Mouse (Mus musculus) lung, postnatal 4 days (tissue): ENCODE data around the gene Abi3.
A peak's percentile ranks its signal among the peaks of the same experiment; 100 is the strongest.

Source experiments
- DNase-seq, 2 experiments: peaks; one replicate each; pipeline ENCODE4 v3.0.0; 2021

Abi3 gene

GRCm38 (mm10) chr11:95825625-95826024 is 16.7 kb downstream of the Abi3 start:
- DNase-seq: no peak

DNA sequence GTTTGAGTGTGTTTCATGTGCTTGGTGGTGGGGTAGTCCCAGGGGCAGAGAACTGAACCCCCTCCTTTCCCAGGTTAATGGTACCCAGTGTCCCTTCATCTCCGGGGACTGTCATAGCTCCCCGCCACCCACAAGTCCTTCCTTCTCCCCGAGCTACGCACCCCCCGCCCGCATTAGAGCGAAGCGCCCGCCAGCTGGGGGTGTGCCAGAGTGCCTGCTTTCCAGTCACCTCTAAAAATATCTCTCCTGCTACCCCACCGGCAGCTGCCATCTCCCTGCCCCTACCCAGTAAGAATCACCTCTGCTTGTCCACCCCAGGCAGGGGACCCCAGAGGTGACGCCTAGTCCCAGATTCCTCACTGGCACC is 17.4 kb downstream of the Abi3 start:
- DNase-seq: peak; percentile 67 to 70

DNA sequence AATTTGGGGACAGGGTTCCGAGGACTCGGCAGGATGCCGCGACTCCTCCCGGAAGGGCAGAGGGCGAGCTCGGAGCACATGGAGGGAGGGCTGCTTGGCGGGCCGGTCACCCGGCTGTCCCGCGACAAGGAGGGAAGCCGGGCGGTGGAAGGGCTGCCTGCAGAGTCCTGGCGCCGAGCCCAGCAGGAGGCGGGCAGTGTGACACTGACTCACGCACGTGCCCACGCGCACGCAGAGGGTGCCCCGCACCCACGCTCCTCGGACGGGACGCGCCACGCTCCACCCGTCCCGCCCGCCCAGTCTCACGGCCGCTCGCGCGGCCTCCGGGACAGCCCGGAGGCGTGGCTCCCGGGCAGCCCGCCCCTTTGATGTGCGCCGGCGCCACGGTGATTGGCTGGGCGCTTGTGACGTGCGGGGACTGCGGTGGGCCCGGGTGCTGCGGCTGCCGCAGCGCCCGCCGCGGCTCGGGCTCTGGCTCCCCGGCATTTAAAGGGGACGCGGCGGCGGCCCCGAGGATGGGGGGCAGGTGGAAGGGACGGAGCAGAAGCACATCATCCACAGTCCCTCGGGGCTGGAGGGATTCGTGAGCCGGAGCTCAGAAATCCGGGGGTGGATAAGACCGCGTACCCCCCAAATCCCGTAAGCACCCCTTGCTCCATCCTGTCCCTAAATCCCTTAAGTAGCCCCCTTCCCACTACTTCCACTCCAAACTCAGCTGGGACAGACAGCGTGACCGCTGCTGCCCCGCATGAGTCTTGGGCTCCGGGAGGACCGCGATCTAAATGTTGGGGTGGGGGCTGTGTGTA is 18.0 kb downstream of the Abi3 start, which contains the start of gene Phospho1:
Gene Phospho1, plus strand, starts transcription at position 429 of the 806 bp plus-strand sequence.
- peak; percentile 95 to 96 for DNase-seq

DNA sequence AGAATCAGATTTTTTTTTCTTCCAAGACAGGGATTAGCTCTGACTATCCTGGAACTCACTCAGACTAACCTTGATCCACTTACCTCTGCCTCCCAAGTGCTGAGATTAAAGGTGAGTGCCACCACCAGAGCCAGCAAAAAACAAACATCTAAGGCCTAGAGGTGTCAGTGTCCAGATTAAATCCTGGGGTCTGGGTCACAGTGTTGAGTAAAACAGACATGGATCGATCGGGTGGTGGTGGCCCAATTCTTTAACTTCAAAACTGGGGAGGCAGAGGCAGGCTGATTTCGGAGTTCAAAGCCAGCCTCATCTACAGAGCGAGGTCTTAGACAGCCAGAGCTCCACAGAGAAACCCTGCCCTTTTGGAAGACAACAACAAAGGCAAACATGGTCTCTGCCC is 19.8 kb downstream of the Abi3 start:
- DNase-seq: no peak

DNA sequence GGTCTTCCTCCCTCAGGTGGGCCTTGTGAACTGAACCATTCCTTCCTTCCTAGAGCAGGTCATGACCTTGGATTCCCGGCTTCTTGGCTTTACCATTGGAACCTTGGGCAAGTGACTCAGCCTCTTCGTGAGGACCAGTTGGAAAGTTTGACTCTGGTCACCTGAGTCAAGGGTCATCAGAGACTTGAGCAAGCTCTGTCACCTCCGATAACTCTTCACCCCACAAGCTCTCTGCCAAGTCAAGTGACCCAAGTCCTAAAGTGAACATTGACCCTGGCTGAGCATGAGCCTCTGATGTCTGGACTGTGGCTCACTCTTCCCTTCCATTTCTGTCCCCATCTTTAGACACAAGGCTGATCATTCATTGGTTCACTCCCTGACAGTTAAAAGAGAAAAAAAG is 20.8 kb downstream of the Abi3 start:
- DNase-seq: no peak

DNA sequence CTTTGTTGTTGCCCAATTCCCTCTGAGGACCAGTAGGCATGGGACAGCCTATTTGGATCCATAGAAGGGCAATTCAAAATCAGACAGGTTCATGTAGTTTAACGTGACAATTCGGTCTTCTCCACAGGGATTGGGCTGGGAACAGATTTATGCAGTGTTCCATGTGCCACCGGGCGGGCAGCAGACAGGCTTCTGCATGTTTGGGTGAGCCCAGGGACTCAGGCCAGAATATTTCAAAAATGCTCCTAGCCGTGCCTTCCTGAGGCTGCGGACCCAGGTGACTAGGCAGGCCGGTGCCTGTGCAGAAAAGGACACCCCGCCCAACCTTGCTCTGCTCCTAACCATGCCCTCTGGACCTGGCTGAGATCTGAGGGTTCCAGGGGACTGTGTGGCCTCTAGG is 23.1 kb downstream of the Abi3 start:
- peak in 1 of 2 experiments; percentile 29 for DNase-seq

- no peak for DNase-seq
Measured at GRCm38 (mm10) chr11:95815412-95815811, 26.9 kb downstream of the Abi3 start.

- DNase-seq: no peak
Measured at GRCm38 (mm10) chr11:95814857-95815256, 27.4 kb downstream of the Abi3 start.

DNA sequence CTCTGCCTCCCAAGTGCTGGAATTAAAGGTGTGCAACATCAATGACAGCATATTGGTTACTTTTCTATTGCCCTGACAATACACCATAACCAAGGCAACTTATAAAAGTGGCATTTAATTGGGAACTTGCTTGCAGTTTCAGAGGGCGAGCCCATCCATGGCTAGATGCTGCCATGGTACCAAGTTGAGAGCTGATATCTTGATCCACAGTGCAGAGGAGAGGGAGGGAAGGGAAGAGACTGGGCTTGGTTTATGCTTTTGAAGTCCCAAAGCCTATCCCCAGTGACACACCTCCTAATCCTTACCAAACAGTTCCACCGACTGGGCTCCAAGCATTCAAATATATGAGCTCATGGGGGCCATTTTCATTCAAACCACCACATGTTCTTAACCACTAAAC is 28.2 kb downstream of the Abi3 start:
- no peak for DNase-seq

GRCm38 (mm10) chr11:95812224-95812623 is 30.1 kb downstream of the Abi3 start:
- no peak for DNase-seq

GRCm38 (mm10) chr11:95811741-95812140 is 30.5 kb downstream of the Abi3 start:
- no peak for DNase-seq

GRCm38 (mm10) chr11:95810828-95811227 is 31.4 kb downstream of the Abi3 start:
- no peak for DNase-seq

- no peak for DNase-seq
Measured at GRCm38 (mm10) chr11:95809603-95810002, 32.7 kb downstream of the Abi3 start.

DNA sequence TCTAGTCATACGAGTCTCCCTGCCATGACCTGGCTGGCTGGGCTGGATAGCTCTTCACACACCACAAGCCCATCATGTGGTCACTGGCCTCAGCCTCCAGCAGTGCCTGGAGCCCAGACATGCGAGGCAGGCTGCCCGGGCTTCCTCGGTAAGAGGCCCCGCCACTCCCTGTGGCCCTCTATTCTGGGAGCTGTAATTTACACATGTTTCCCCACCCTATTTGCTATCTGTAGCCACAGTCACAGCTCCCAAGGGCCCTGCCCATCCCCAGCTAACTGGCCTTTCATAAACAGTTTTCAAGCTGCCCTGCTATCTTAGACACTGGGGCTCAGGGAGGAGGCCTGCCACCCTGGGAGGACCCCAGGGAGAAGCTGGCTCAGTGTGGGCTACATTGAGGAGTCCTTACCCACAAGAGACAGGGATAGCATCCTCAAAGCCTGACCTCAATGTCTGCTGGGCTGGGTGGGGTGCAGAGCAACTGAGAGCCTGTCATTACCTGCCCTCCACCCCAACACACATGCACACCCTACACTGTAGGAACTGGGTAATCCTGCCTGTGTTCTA is 33.7 kb downstream of the Abi3 start:
- no peak for DNase-seq

DNA sequence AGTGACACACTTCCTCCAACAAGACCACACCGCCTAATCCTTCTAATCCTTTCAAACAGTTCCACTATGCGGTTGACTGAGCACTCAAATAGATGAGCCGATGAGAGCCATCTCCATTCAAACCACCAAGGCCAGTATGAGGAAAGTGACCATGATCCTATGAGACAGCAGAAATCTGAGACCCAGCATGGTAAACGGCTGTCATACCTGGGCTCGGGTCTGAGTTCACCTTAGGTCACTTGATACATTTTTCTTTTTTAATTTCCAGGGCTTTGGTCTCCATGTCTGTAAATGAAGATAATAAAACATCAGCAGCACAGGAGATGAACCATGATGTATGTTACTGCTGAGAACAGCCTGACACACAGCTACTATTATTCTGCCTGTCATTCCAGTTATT is 34.4 kb downstream of the Abi3 start:
- DNase-seq: no peak

DNA sequence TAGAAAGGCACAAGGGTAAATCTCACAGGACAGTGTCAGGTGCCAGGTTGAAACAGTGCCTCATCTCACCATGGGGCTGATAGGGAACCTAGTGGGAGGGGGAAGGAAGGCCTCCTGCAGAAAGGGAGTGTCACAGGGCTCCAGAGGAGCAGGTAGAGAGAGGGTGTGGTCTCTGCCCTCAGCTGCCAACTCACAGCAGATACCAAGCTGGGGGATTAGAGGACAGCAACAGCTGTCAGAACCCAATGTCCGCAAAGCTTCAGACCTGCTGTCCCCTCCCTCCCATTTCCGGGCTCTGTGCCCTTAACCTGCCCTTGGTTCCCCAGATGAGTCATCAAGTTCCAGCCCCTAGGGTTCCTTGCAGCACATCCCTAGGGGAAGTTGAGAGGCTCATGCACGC is 36.7 kb downstream of the Abi3 start:
- DNase-seq: peak in 1 of 2 experiments; percentile 36

DNA sequence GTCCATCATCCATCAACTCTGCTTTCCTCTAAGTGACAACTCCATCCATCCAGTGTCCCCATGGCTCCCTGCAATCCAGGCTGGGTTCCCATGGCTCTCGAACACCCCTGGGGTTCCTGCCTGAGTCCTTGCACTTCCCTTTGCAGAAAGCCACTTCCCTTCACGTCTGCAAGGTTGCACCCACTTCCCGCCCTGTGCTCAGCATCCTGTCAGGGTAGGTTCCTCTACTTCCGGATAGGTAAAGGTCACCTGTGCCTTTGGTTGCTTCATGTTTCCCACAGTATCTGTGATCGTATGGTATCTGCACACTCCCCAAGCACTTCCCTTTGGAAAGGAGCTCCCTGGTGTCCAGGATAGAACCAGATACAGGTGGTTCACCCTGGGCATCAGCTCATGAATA is 37.3 kb downstream of the Abi3 start:
- DNase-seq: no peak

GRCm38 (mm10) chr11:95795582-95795981 is 46.7 kb downstream of the Abi3 start:
- no peak for DNase-seq

GRCm38 (mm10) chr11:95794201-95794600 is 48.1 kb downstream of the Abi3 start:
- DNase-seq: no peak

GRCm38 (mm10) chr11:95792950-95793509 is 49.2 kb downstream of the Abi3 start:
- no peak for DNase-seq

DNA sequence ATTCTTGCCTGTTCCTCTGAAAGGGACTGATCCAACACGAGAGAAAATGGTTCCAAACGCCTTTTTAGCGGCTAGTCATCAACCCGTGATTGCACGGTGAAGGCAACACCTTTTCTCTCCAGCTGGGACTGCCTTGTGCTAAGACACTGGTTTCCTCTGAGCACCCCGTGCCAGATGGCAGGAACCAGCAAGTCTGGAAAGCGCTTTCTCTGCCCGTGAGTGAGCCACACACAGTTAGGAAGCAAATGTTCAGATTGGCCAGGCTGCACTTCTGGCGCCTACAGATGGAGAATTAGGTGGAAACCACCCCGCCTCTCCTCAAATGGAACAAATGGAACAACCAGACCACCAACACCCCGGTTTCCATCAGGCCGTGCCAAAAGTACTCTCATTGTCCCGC is 50.5 kb downstream of the Abi3 start:
- DNase-seq: no peak

DNA sequence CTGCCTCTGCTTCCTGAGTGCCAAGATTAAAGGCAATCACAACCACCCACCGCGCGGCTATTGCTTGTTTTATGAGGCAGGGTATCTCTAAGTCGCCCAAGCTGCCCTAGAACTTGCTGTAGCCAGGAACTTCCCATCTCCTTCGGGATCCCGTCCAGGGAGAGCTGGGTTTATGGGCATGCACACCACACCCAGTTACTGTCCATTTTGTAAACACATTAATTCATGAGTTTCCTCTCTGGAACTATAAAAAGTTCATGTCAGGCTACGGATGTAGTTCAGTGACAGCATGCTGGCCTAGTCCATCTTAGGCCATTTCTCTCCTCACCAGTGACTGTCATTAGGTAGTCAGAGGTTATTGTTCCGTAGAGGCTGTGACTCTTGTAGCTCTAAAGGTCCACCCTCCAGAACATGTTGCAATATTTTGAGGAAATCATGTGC is 52.8 kb downstream of the Abi3 start:
- DNase-seq: peak in 1 of 2 experiments; percentile 54

DNA sequence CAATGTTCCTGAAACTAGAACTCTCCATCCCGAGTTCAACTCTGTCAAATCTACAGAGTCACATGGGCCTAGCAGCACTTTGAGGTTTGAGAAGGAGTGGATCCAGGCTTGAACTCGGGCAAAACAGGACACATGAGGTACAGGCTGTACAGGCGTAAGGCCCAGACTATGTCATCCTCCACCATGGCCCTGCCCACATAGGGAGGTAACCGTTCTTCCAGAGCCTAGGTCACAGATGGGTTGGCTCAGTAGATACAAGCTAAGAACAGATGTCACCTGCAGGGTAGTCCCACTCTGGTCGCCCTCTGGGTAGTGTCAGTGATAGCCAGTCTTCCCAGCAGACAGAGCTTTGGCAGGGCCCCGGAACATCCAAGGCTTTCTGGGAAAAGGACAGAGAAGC is 55.8 kb downstream of the Abi3 start:
- DNase-seq: no peak

DNA sequence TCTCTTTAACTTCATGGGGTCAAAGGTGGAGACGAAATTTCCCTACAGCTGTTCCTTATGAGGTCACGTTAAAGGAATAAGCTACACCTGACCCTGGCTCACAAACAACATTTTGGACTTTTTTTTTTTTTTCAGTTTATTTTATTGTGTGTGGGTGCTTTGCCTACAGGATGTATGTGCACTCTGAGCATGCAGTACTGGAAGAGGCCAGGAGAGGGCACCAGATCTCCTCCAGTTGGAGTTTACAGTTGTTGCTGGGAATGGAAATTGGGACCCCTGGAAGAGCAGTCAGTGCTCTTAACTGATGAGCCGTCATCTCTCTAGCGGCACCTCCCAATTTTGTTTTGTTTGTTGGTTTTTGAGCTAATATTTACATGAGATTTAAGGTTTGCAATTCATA is 56.6 kb downstream of the Abi3 start:
- no peak for DNase-seq
